Mouse (Mus musculus) spleen, adult 2 months (tissue): ENCODE results near the gene Tspan11. TPM values are rescaled to one million over a fixed set of nuclear protein-coding genes. Genes with fewer than 3 reads are reported as not detected.

Source experiments
- DNase-seq, 2 experiments: peaks; one replicate each; pipeline versions ENCODE4 v3.0.0 to v3.0.0-alpha.2; 2012 to 2021; ENCODE audit warnings: low spot score in 2 of 2, low read depth in 1 of 2
- H3K27ac ChIP-seq: fragments of 200-500 bp; 2 replicates; pipeline ENCODE4 v1.5.1; 2012; ENCODE audit warnings: low read length, inconsistent platforms; ENCODE audit not compliant: insufficient read depth
- H3K27me3 ChIP-seq: fragments of 200-500 bp; 2 replicates; pipeline ENCODE4 v1.6.1; 2012; ENCODE audit warnings: mild to moderate bottlenecking, moderate library complexity, low read length, inconsistent platforms; ENCODE audit not compliant: control insufficient read depth, insufficient read depth
- H3K36me3 ChIP-seq: fragments of 200-500 bp; 2 replicates; pipeline ENCODE4 v1.6.1; 2012; ENCODE audit warnings: mild to moderate bottlenecking, low read length, inconsistent platforms; ENCODE audit not compliant: control insufficient read depth, insufficient read depth
- H3K4me1 ChIP-seq: fragments of 200-500 bp; 2 replicates; pipeline ENCODE4 v1.6.1; 2011; ENCODE audit warnings: inconsistent platforms; ENCODE audit not compliant: control insufficient read depth, insufficient read depth, insufficient read length
- H3K4me3 ChIP-seq: fragments of 200-500 bp; 2 replicates; pipeline ENCODE4 v1.5.1; 2011; ENCODE audit warnings: mild to moderate bottlenecking, inconsistent platforms; ENCODE audit not compliant: insufficient read depth, insufficient read length; ENCODE audit errors: extremely low read depth
- CTCF ChIP-seq: fragments of 200-500 bp; IDR thresholded peaks from 2 replicates; pipeline ENCODE4 v1.5.1; 2011; ENCODE audit warnings: mild to moderate bottlenecking, inconsistent platforms; ENCODE audit not compliant: insufficient read depth, insufficient read length, insufficient replicate concordance; ENCODE audit errors: extremely low read depth
- POLR2A ChIP-seq: fragments of 200-500 bp; IDR thresholded peaks from 2 replicates; pipeline ENCODE4 v1.6.1; 2011; ENCODE audit warnings: low read depth, low read length, inconsistent platforms
- WGBS: fragments of 180-500 bp; shearing (Covaris S2); methylation state at CpG from one replicate; pipeline ENCODE4 v1.1.7; 2018; 5-methylcytosine and 5-hydroxymethylcytosine counted together
- polyA plus RNA-seq: library from polyadenylated mRNA; depleted of rRNA; stranded (reverse); fragments of >200 nt; gene quantifications from 2 replicates; pipeline ENCODE4 v1.2.3, GENCODE M21; 2012

Tspan11 gene
- polyA plus RNA-seq, 1 experiment: 0.36 TPM

GRCm38 (mm10) chr6:127897342-127897741, 10.0 kb downstream of the Tspan11 start:
- no peak overlapping the region for H3K27ac ChIP-seq
- no peaks in the 10 kb centered on the region for H3K27me3 ChIP-seq
- 98% methylated on average over 3 of the region's 3 CpGs for WGBS
- DNase-seq: no peak
- no peak for TF ChIP-seq POLR2A
- TF ChIP-seq CTCF: no peak
- no peaks in the 10 kb centered on the region for H3K36me3 ChIP-seq
- no peak overlapping the region for H3K4me3 ChIP-seq
- no peaks in the 10 kb centered on the region for H3K4me1 ChIP-seq

- 83% methylated on average over 6 of the region's 6 CpGs for WGBS
- H3K27ac ChIP-seq: no peak overlapping the region
- H3K27me3 ChIP-seq: no peaks in the 10 kb centered on the region
Measured at GRCm38 (mm10) chr6:127900062-127900461, 12.7 kb downstream of the Tspan11 start.

DNA sequence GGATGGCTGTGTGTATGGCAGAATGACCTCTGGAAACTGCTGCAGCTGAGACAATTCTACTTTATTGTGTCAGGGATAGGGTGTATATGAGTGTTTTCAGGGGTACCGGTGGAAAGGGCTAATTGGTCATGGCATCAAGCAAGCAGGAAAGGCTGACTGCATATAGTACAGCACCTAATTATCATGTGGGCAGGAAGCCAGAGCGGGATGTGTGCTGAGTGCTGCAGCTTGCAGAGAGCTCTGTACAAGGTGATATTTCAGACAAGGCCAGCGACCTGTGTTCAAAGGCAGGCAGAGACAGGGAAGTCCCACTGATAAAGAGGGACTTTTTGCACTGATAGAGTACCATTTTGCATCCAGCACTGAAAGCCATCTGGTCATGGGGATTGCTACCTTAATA, 13.9 kb downstream of the Tspan11 start:
- H3K4me3 ChIP-seq: no peak overlapping the region
- H3K27me3 ChIP-seq: no peaks in the 10 kb centered on the region
- whole genome bisulfite sequencing: 86% methylated on average over 3 of the region's 3 CpGs
- DNase-seq: no peak
- TF ChIP-seq CTCF: no peak
- TF ChIP-seq POLR2A: no peak
- H3K4me1 ChIP-seq: no peaks in the 10 kb centered on the region
- H3K36me3 ChIP-seq: no peaks in the 10 kb centered on the region
- no peak overlapping the region for H3K27ac ChIP-seq

More at GRCm38 (mm10) chr6:127900062-127900461, 12.7 kb downstream of the Tspan11 start:
- TF ChIP-seq CTCF (no peak), POLR2A (no peak)
- Histone ChIP-seq H3K4me1 (no peaks in the 10 kb centered on the region), H3K4me3 (no peak overlapping the region), H3K36me3 (no peaks in the 10 kb centered on the region)
- no peak for DNase-seq

GRCm38 (mm10) chr6:127901669-127902068, 14.3 kb downstream of the Tspan11 start:
- Histone ChIP-seq H3K36me3 (no peaks in the 10 kb centered on the region), H3K4me3 (no peak overlapping the region), H3K27me3 (no peaks in the 10 kb centered on the region), H3K27ac (no peak overlapping the region), H3K4me1 (no peaks in the 10 kb centered on the region)
- TF ChIP-seq CTCF: no peak
- TF ChIP-seq POLR2A: no peak
- WGBS: 94% methylated on average over 5 of the region's 5 CpGs
- DNase-seq: no peak

- 83% methylated on average over 8 of the region's 8 CpGs for WGBS
- Histone ChIP-seq H3K27ac (no peak overlapping the region), H3K4me3 (no peak overlapping the region), H3K4me1 (no peaks in the 10 kb centered on the region), H3K27me3 (no peaks in the 10 kb centered on the region), H3K36me3 (no peaks in the 10 kb centered on the region)
- no peak for DNase-seq
- no peak for TF ChIP-seq POLR2A
Measured at GRCm38 (mm10) chr6:127902559-127902958, 15.2 kb downstream of the Tspan11 start.

GRCm38 (mm10) chr6:127910638-127911037, 23.2 kb downstream of the Tspan11 start:
- no peaks in the 10 kb centered on the region for H3K27me3 ChIP-seq
- H3K4me1 ChIP-seq: no peaks in the 10 kb centered on the region
- no peak for DNase-seq
- no peak overlapping the region for H3K4me3 ChIP-seq
- H3K36me3 ChIP-seq: no peaks in the 10 kb centered on the region
- TF ChIP-seq CTCF: no peak
- TF ChIP-seq POLR2A: no peak
- 66% methylated on average over 4 of the region's 4 CpGs for WGBS
- H3K27ac ChIP-seq: no peak overlapping the region

DNA sequence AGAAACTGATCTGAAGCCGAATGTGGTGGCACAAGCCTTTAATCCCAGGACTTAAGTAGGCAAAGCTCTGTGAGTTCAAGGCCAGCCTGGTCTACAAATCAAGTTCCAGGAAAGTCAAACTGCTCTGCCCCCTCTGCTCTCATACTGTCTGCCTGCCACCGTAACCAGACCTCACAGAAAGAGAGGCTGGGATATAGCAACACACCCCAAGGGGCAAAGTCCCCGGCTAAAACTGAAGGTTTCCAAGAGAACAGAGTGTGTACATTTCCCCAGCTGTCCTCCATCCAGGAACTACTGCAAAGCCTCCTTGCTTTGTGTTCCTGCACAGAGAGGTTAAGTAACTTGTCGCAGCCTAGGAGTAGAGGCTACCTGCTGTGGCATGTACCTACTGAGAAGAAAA, 24.3 kb downstream of the Tspan11 start:
- 88% methylated on average over 4 of the region's 4 CpGs for WGBS
- Histone ChIP-seq H3K36me3 (no peaks in the 10 kb centered on the region), H3K27ac (no peak overlapping the region), H3K4me1 (no peaks in the 10 kb centered on the region), H3K4me3 (no peak overlapping the region), H3K27me3 (no peaks in the 10 kb centered on the region)
- no peak for DNase-seq
- TF ChIP-seq POLR2A (no peak), CTCF (no peak)
